Mouse (Mus musculus) embryonic facial prominence, embryonic 11.5 days (tissue): ENCODE data around the gene Tbck. TPM values are rescaled to one million over a fixed set of nuclear protein-coding genes. Genes with fewer than 3 reads are reported as not detected.
A peak's percentile ranks its signal among the peaks of the same experiment; 100 is the strongest.

Experiments
- ATAC-seq: fragments of 200-750 bp; cut with Nextera tagmentation; replicated peaks from 2 replicates; pipeline ENCODE4 v1.8.0; 2017; ENCODE audit warnings: low read depth; ENCODE audit not compliant: insufficient number of reproducible peaks, low FRiP score, low TSS enrichment
- DNase-seq: peaks from one replicate; pipeline ENCODE4 v3.0.0-alpha.2; 2015; ENCODE audit warnings: low spot score
- H3K27ac ChIP-seq: fragments of 300-500 bp; sonication (generic); replicated peaks from 2 replicates; pipeline ENCODE4 v1.5.1; 2014; ENCODE audit warnings: mild to moderate bottlenecking, low read depth, low read length, control low read depth
- H3K27me3 ChIP-seq: fragments of 300-500 bp; sonication (generic); 2 replicates; pipeline ENCODE4 v1.6.1; 2014; ENCODE audit warnings: mild to moderate bottlenecking, low read length, moderate library complexity, mixed read lengths; ENCODE audit not compliant: control insufficient read depth, insufficient read depth
- H3K36me3 ChIP-seq: fragments of 300-500 bp; sonication (generic); replicated peaks from 2 replicates; pipeline ENCODE4 v1.6.1; 2014; ENCODE audit warnings: low read depth, mild to moderate bottlenecking, low read length, moderate library complexity, mixed read lengths; ENCODE audit not compliant: control insufficient read depth, insufficient read depth
- H3K4me1 ChIP-seq: fragments of 300-500 bp; sonication (generic); 2 replicates; pipeline ENCODE4 v1.6.1; 2014; ENCODE audit warnings: low read length, mixed read lengths; ENCODE audit not compliant: control insufficient read depth, insufficient read depth
- H3K4me2 ChIP-seq: fragments of 300-500 bp; sonication (generic); 2 replicates; pipeline ENCODE4 v1.6.1; 2014; ENCODE audit warnings: low read depth, mild to moderate bottlenecking, control low read depth, low read length, moderate library complexity
- H3K4me3 ChIP-seq: fragments of 300-500 bp; sonication (generic); 2 replicates; pipeline ENCODE4 v1.5.1; 2014; ENCODE audit warnings: low read depth, low read length, control low read depth
- H3K9ac ChIP-seq: fragments of 300-500 bp; sonication (generic); replicated peaks from 2 replicates; pipeline ENCODE4 v1.6.1; 2014; ENCODE audit warnings: mild to moderate bottlenecking, control low read depth, low read length
- H3K9me3 ChIP-seq: fragments of 300-500 bp; sonication (generic); replicated peaks from 2 replicates; pipeline ENCODE4 v1.6.1; 2016; ENCODE audit warnings: mild to moderate bottlenecking, low read length, inconsistent platforms, mixed read lengths; ENCODE audit not compliant: control insufficient read depth
- WGBS: fragments of 180-500 bp; shearing (Covaris S2); extraction: QIAGEN DNeasy Blood & Tissue Kit; methylation state at CpG from one replicate; pipeline ENCODE4 v1.1.7; 2014; 5-methylcytosine and 5-hydroxymethylcytosine counted together
- polyA plus RNA-seq: library from polyadenylated mRNA; unstranded; fragments of >200 nt; fragmentation: Nextera tagmentation; extraction: Ambion mirVana; gene quantifications from 2 replicates; pipeline ENCODE4 v1.2.1, GENCODE M21; 2014

Tbck gene
- polyA plus RNA-seq, 1 experiment from 2014 or later, result 23.0 TPM

GRCm38 (mm10) chr3:132866984-132867383 is 183.0 kb downstream of the Tbck start:
- no peak overlapping the region for H3K27ac ChIP-seq
- H3K36me3 ChIP-seq, result no peaks in the 10 kb centered on the region
- H3K4me3 ChIP-seq, result no peak overlapping the region
- WGBS, result 83% methylated on average over 3 of the region's 3 CpGs
- no peak for DNase-seq
- H3K4me2 ChIP-seq, result no peak overlapping the region
- no peaks in the 10 kb centered on the region for H3K9me3 ChIP-seq
- no peak for ATAC-seq
- H3K9ac ChIP-seq, result no peak overlapping the region
- no peaks in the 10 kb centered on the region for H3K27me3 ChIP-seq
- H3K4me1 ChIP-seq, result no peaks in the 10 kb centered on the region

- WGBS, result 83% methylated on average over 2 of the region's 2 CpGs
- ATAC-seq, result no peak
These were observed 184.9 kb downstream of the Tbck start for GRCm38 (mm10) chr3:132868838-132869237.

DNA sequence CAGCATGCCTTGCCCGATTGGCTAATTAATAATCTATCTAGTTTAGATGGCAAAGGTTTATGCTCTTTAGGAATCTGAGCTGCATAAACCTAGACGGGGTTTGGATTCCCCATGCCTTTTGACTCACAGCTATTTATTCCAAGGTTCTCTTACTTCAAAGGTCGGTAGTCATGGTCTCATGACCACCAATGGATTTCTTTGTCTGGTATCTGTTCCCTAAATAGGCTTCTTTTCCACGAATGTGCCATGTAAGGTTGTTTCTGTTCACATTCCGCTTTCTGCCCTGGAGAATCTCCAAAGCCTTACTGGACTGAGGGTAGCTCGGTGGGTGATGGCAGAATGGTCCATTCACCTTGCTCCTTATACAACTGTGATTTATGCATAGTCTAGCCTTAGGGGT is 186.1 kb downstream of the Tbck start:
- Histone ChIP-seq H3K9me3 (no peaks in the 10 kb centered on the region), H3K4me2 (no peak overlapping the region), H3K9ac (no peak overlapping the region), H3K27me3 (no peaks in the 10 kb centered on the region), H3K36me3 (no peaks in the 10 kb centered on the region), H3K27ac (no peak overlapping the region), H3K4me1 (no peaks in the 10 kb centered on the region), H3K4me3 (no peak overlapping the region)
- no peak for DNase-seq
- ATAC-seq, result no peak
- WGBS, result 81% methylated on average over 6 of the region's 6 CpGs

More at GRCm38 (mm10) chr3:132868838-132869237, 184.9 kb downstream of the Tbck start:
- H3K4me3 ChIP-seq, result no peak overlapping the region
- H3K27me3 ChIP-seq, result no peaks in the 10 kb centered on the region
- no peaks in the 10 kb centered on the region for H3K36me3 ChIP-seq
- H3K27ac ChIP-seq, result no peak overlapping the region
- no peak for DNase-seq
- H3K9ac ChIP-seq, result no peak overlapping the region
- no peaks in the 10 kb centered on the region for H3K9me3 ChIP-seq
- H3K4me1 ChIP-seq, result no peaks in the 10 kb centered on the region
- H3K4me2 ChIP-seq, result no peak overlapping the region

- H3K4me3 ChIP-seq, result no peak overlapping the region
- no peaks in the 10 kb centered on the region for H3K27me3 ChIP-seq
- H3K4me1 ChIP-seq, result 0 out of 2 replicates have a peak, but pooled peaks cover 4% of the 10 kb centered on the region
- ATAC-seq, result no peak
- H3K9ac ChIP-seq, result no peak overlapping the region
- 87% methylated on average over 9 of the region's 9 CpGs for WGBS
- no peak overlapping the region for H3K4me2 ChIP-seq
- no peaks in the 10 kb centered on the region for H3K36me3 ChIP-seq
- no peak for DNase-seq
- no peak overlapping the region for H3K27ac ChIP-seq
- no peaks in the 10 kb centered on the region for H3K9me3 ChIP-seq
These were observed 187.5 kb downstream of the Tbck start for GRCm38 (mm10) chr3:132871318-132871904.

GRCm38 (mm10) chr3:132873251-132873650 is 189.3 kb downstream of the Tbck start:
- no peak overlapping the region for H3K4me2 ChIP-seq
- no peak for DNase-seq
- no peaks in the 10 kb centered on the region for H3K36me3 ChIP-seq
- H3K27ac ChIP-seq, result no peak overlapping the region
- no peaks in the 10 kb centered on the region for H3K9me3 ChIP-seq
- no peak overlapping the region for H3K9ac ChIP-seq
- H3K4me1 ChIP-seq, result 0 out of 2 replicates have a peak, but pooled peaks cover 4% of the 10 kb centered on the region
- no peak for ATAC-seq
- 43% methylated on average over 6 of the region's 6 CpGs for WGBS
- no peaks in the 10 kb centered on the region for H3K27me3 ChIP-seq
- no peak overlapping the region for H3K4me3 ChIP-seq

- ATAC-seq, result no peak; the same call in 1 of the 2 replicates
- Histone ChIP-seq H3K4me2 (no peak overlapping the region), H3K27me3 (no peaks in the 10 kb centered on the region), H3K27ac (no peak overlapping the region), H3K36me3 (no peaks in the 10 kb centered on the region), H3K4me1 (0 out of 2 replicates have a peak, but pooled peaks cover 4% of the 10 kb centered on the region), H3K4me3 (no peak overlapping the region), H3K9me3 (no peaks in the 10 kb centered on the region), H3K9ac (no peak overlapping the region)
- peak; percentile 49 for DNase-seq
- 28% methylated on average over 14 of the region's 14 CpGs for WGBS
These were observed 192.2 kb downstream of the Tbck start for GRCm38 (mm10) chr3:132876011-132876708.

DNA sequence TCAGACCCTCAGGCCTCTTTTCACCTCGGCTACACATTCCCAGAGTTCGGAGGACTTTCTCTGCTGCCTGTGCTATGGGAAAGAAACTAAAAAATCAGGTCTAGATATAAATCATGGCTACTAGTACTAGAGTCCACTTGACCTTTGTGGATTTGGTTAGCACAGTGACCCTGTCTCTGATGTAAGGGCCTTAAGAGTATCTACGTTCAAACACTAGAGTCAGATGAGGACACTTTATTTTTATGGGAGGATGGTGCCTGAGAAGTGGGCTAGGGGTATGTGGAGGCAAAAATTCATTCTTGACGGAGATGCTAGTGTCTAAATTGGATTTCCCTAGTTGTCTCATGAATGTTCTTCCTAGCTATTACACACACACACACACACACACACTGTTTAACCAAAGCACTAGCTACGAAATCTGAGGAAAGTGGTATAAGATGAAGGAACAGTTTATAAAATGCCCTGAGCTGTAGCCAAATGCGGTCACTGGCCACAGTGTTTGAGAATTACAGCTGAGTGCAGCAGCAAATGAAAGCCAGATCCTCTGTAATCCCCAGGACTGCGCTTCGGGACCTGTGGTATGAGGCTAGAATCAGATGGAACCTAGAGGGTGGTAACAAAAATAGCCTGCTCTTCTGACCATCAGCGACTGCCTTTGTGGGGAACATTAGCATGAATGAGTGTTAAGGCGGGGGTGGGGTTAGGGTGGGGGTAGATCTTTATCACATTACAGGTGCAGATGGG is 193.2 kb downstream of the Tbck start:
- DNase-seq, result peak; percentile 71

GRCm38 (mm10) chr3:132880361-132880760 is 196.4 kb downstream of the Tbck start:
- H3K36me3 ChIP-seq, result no peaks in the 10 kb centered on the region
- 0 out of 2 replicates have a peak, but pooled peaks cover 4% of the 10 kb centered on the region for H3K4me1 ChIP-seq
- no peak for DNase-seq
- ATAC-seq, result no peak
- 78% methylated on average over 3 of the region's 3 CpGs for WGBS
- no peaks in the 10 kb centered on the region for H3K9me3 ChIP-seq
- H3K4me2 ChIP-seq, result no peak overlapping the region
- H3K9ac ChIP-seq, result no peak overlapping the region
- H3K27me3 ChIP-seq, result no peaks in the 10 kb centered on the region
- no peak overlapping the region for H3K4me3 ChIP-seq
- no peak overlapping the region for H3K27ac ChIP-seq

More for the DNA sequence above, 193.2 kb downstream of the Tbck start:
- Histone ChIP-seq H3K27me3 (no peaks in the 10 kb centered on the region), H3K4me1 (0 out of 2 replicates have a peak, but pooled peaks cover 4% of the 10 kb centered on the region), H3K9ac (no peak overlapping the region), H3K27ac (no peak overlapping the region), H3K9me3 (no peaks in the 10 kb centered on the region), H3K4me3 (no peak overlapping the region), H3K36me3 (no peaks in the 10 kb centered on the region), H3K4me2 (no peak overlapping the region)
- 38% methylated on average over 10 of the region's 10 CpGs for WGBS
- no peak for ATAC-seq
